In genomic region chr14:121648581-121649060, GRCm38 (mm10) we compare ENCODE assay signal across 9 mouse cellular contexts.
DNase-seq lines count a peak whose midpoint lies in the region; ATAC-seq lines count a peak whose summit lies in the region.
"Had no signal": no experiment of that assay in that cellular context is flagged by ENCODE, and none has a peak within 500 bp of the region (broad histone marks: within the 10 kb centered on the region; RNA-seq: fewer than 3 reads in every experiment).

No protein-coding gene starts in this region.

- H3K4me3 ChIP-seq in hindbrain, embryonic 10.5 days: no peak overlapping the region
- H3K4me3 ChIP-seq in hindbrain, embryonic 11.5 days (ENCODE audit: low read depth, low read length): no peak overlapping the region
- H3K4me3 ChIP-seq in heart, embryonic 15.5 days: no peak overlapping the region
- H3K4me3 ChIP-seq: erythroblast, embryonic 14.5 days had no signal

- H3K27ac ChIP-seq in hindbrain, embryonic 10.5 days: peak overlapping the region; percentile 64
- H3K27ac ChIP-seq in hindbrain, embryonic 11.5 days (ENCODE audit: low read depth, low read length): no peak overlapping the region
- peak overlapping the region; percentile 47 for H3K27ac ChIP-seq in heart, embryonic 15.5 days

- no peak for DNase-seq in hindbrain, embryonic 10.5 days (ENCODE audit: low spot score)
- no peak for DNase-seq in hindbrain, embryonic 11.5 days (ENCODE audit: low spot score)
- DNase-seq in kidney, postnatal 14 days: peak; percentile 58
- no peak for DNase-seq in ovary, postnatal 14 days (ENCODE audit: low spot score)
- no peak for DNase-seq in right cerebral cortex, adult 18-20 months
- DNase-seq in adrenal gland, adult 18-20 months (ENCODE audit: low spot score in 2 of 2): no peak

- no peak overlapping the region for H3K4me2 ChIP-seq in hindbrain, embryonic 11.5 days (replicated peaks; ENCODE audit: low read depth, low read length)
- H3K4me2 ChIP-seq in heart, embryonic 15.5 days: no peak overlapping the region

- H3K36me3 ChIP-seq in hindbrain, embryonic 10.5 days: no peaks in the 10 kb centered on the region
- H3K36me3 ChIP-seq in hindbrain, embryonic 11.5 days (ENCODE audit: control insufficient read depth, insufficient read depth, low read length): no peaks in the 10 kb centered on the region
- no peaks in the 10 kb centered on the region for H3K36me3 ChIP-seq in heart, embryonic 15.5 days

- no peaks in the 10 kb centered on the region for H3K9me3 ChIP-seq in hindbrain, embryonic 10.5 days
- H3K9me3 ChIP-seq in hindbrain, embryonic 11.5 days (ENCODE audit: control insufficient read depth, low read length): no peaks in the 10 kb centered on the region
- H3K9me3 ChIP-seq in heart, embryonic 15.5 days (replicated peaks): no peaks in the 10 kb centered on the region

- 63% methylated on average over 9 of the region's 9 CpGs for WGBS in hindbrain, embryonic 10.5 days
- 55% methylated on average over 9 of the region's 9 CpGs for WGBS in hindbrain, embryonic 11.5 days
- 30% methylated on average over 9 of the region's 9 CpGs for WGBS in heart, embryonic 15.5 days

- peaks cover 6% of the 10 kb centered on the region; the same call in 1 of the 2 replicates for H3K4me1 ChIP-seq in hindbrain, embryonic 10.5 days (replicated peaks)
- no peaks in the 10 kb centered on the region for H3K4me1 ChIP-seq in hindbrain, embryonic 11.5 days (replicated peaks; ENCODE audit: control insufficient read depth, insufficient read depth, low read length)
- peaks cover 23% of the 10 kb centered on the region for H3K4me1 ChIP-seq in heart, embryonic 15.5 days (replicated peaks)

- no peaks in the 10 kb centered on the region for H3K27me3 ChIP-seq in hindbrain, embryonic 10.5 days (ENCODE audit: insufficient read depth, poor library complexity, severe bottlenecking)
- no peaks in the 10 kb centered on the region for H3K27me3 ChIP-seq in hindbrain, embryonic 11.5 days (ENCODE audit: control insufficient read depth, insufficient read depth, low read length)
- H3K27me3 ChIP-seq in heart, embryonic 15.5 days: no peaks in the 10 kb centered on the region

- no peak overlapping the region for H3K9ac ChIP-seq in hindbrain, embryonic 11.5 days (ENCODE audit: low read depth, low read length)
- no peak overlapping the region for H3K9ac ChIP-seq in heart, embryonic 15.5 days

- no peak for ATAC-seq in hindbrain, embryonic 11.5 days (ENCODE audit: low FRiP score)
- ATAC-seq in heart, embryonic 15.5 days (replicated peaks; ENCODE audit: insufficient number of reproducible peaks, insufficient read depth, low FRiP score, low read depth): peak; percentile 33; the same call in 1 of the 2 replicates
- ATAC-seq in monocyte, adult 5-6 weeks (replicated peaks; ENCODE audit: insufficient number of reproducible peaks, low FRiP score, low TSS enrichment, poor library complexity, severe bottlenecking): 0 out of 2 replicates have a peak, but pooled peaks have one; percentile 31
